In the genomic region with DNA sequence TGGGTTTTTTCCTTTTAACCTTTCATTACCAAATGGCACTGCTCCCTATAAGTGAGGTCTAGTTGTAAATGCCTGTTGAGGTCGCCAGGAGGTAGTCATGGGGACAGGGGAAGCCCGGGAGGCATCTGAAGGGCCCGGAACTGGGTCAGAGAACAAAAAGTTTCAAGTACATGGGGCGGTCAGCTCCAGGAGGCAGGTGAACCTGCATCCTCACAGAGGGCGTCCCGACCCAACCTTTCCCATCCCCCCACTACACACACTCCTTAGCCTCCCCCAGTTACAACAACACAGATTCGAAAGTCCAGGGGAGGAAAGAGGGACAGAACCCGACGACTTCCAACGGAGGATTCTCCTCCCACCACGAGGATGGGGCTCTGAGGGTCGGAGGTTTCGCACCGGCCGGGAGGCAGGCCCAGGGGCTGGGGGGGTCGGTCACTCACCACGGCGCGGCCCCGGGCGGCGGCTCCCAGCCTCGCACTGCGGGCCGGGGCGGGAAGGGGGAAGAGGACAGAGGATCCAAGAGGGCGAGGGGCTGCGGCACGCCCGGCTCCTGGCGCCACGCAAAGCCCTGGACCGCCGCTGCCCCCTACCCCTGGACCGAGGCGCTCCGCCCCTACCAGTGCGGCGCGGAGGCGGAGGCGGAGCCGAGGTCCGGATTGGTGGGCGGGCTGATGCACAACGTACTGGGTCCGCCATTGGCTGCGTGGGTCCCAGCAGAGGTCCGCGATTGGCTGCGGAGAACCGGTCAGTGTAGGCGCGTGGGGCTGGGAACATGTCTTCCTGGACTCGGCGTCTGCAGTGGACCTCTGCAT, we compare ENCODE assay signal across 8 mouse cellular contexts. TPM values are rescaled to one million over a fixed set of nuclear protein-coding genes. Genes with fewer than 3 reads are reported as not detected.
A peak's percentile ranks its signal among the peaks of the same experiment; 100 is the strongest.
DNase-seq lines count a peak whose midpoint lies in the region; ATAC-seq and TF ChIP-seq lines count a peak whose summit lies in the region.

No protein-coding gene starts in this region.

- peak overlapping the region; percentile 64 for H3K27ac ChIP-seq in hindbrain, embryonic 11.5 days (ENCODE audit: low read depth, low read length)
- peak overlapping the region; percentile 86 for H3K27ac ChIP-seq in lung, embryonic 16.5 days (ENCODE audit: low read length)
- no peak overlapping the region for H3K27ac ChIP-seq in thymus, adult 2 months (ENCODE audit: control insufficient read depth, insufficient read depth, low read length)

- H3K4me3 ChIP-seq in hindbrain, embryonic 11.5 days (ENCODE audit: low read depth, low read length), result peak overlapping the region; percentile 88
- peak overlapping the region; percentile 95 for H3K4me3 ChIP-seq in lung, embryonic 16.5 days (ENCODE audit: low read length)
- peak overlapping the region; percentile 63 for H3K4me3 ChIP-seq in thymus, adult 2 months (ENCODE audit: control insufficient read depth, insufficient read depth, low read length)

- H3K4me2 ChIP-seq in hindbrain, embryonic 11.5 days (replicated peaks; ENCODE audit: low read depth, low read length), result peak overlapping the region; percentile 66
- H3K4me2 ChIP-seq in lung, embryonic 16.5 days (ENCODE audit: low read depth, low read length), result peak overlapping the region; percentile 87

- peak; percentile 95 for DNase-seq in Muller cell, postnatal 12 days (ENCODE audit: inconsistent ontology term)
- peak; percentile 96 to 97 for DNase-seq in cerebellum, postnatal 10 days
- peak; percentile 85 to 95 for DNase-seq in frontal cortex, adult 2 months (ENCODE audit: extremely low spot score in 1 of 2, low spot score in 1 of 2)
- DNase-seq in hindbrain, embryonic 11.5 days (ENCODE audit: low spot score), result peak; percentile 94
- peak; percentile 93 for DNase-seq in layer of hippocampus, adult 9-11 months
- peak; percentile 88 for DNase-seq in ovary, adult 18-20 months (ENCODE audit: low spot score)
- peak; percentile 85 for DNase-seq in thymus, adult 2 months

- H3K4me1 ChIP-seq in hindbrain, embryonic 11.5 days (replicated peaks; ENCODE audit: control insufficient read depth, insufficient read depth, low read length), result no peaks in the 10 kb centered on the region
- H3K4me1 ChIP-seq in lung, embryonic 16.5 days (replicated peaks; ENCODE audit: control insufficient read depth, insufficient read depth, low read length), result peaks cover 3% of the 10 kb centered on the region; the same call in 1 of the 2 replicates
- H3K4me1 ChIP-seq in thymus, adult 2 months (replicated peaks; ENCODE audit: control insufficient read depth, insufficient read depth, low read length), result 0 out of 2 replicates have a peak, but pooled peaks cover 9% of the 10 kb centered on the region

- no peaks in the 10 kb centered on the region for H3K36me3 ChIP-seq in hindbrain, embryonic 11.5 days (ENCODE audit: control insufficient read depth, insufficient read depth, low read length)
- H3K36me3 ChIP-seq in lung, embryonic 16.5 days (ENCODE audit: control insufficient read depth, insufficient read depth, low read length), result no peaks in the 10 kb centered on the region
- no peaks in the 10 kb centered on the region for H3K36me3 ChIP-seq in thymus, adult 2 months (ENCODE audit: control insufficient read depth, insufficient read depth, low read length)

- no peaks in the 10 kb centered on the region for H3K9me3 ChIP-seq in hindbrain, embryonic 11.5 days (ENCODE audit: control insufficient read depth, low read length)
- no peaks in the 10 kb centered on the region; the same call in 1 of the 2 replicates for H3K9me3 ChIP-seq in lung, embryonic 16.5 days (ENCODE audit: control insufficient read depth, low read length)

- TF ChIP-seq CTCF in thymus, adult 2 months (IDR thresholded peaks at IDR 0.05; ENCODE audit: borderline replicate concordance, control insufficient read depth, extremely low read depth, insufficient read depth, low read length, poor library complexity), result no peak

- H3K27me3 ChIP-seq in hindbrain, embryonic 11.5 days (ENCODE audit: control insufficient read depth, insufficient read depth, low read length), result no peaks in the 10 kb centered on the region
- H3K27me3 ChIP-seq in lung, embryonic 16.5 days (ENCODE audit: control insufficient read depth, insufficient read depth, low read depth, low read length), result no peaks in the 10 kb centered on the region
- no peaks in the 10 kb centered on the region for H3K27me3 ChIP-seq in thymus, adult 2 months (ENCODE audit: control insufficient read depth, insufficient read depth, low read length)

- peak overlapping the region; percentile 86 for H3K9ac ChIP-seq in hindbrain, embryonic 11.5 days (ENCODE audit: low read depth, low read length)
- H3K9ac ChIP-seq in lung, embryonic 16.5 days (ENCODE audit: low read length), result peak overlapping the region; percentile 98

- ATAC-seq in hindbrain, embryonic 11.5 days (ENCODE audit: low FRiP score), result peak; percentile 99
- ATAC-seq in lung, embryonic 16.5 days (ENCODE audit: low read depth), result peak; percentile 100

- 0% methylated on average over 49 of the region's 56 CpGs for WGBS in hindbrain, embryonic 11.5 days
- WGBS in lung, embryonic 16.5 days, result under 1% methylated on average over 49 of the region's 56 CpGs
- WGBS in thymus, adult 2 months, result under 1% methylated on average over 56 of the region's 56 CpGs

- no peak for TF ChIP-seq POLR2A in thymus, adult 2 months (IDR thresholded peaks at IDR 0.05; ENCODE audit: control insufficient read depth, extremely low read depth, insufficient read depth, low read length, poor library complexity)

RNA-seq across cellular contexts. Expression of a gene that starts 7.1 kb away (rescaled TPM):
- 8.7 and 9.0 TPM in 2 replicates for polyA plus RNA-seq in frontal cortex, adult 2 months (2012; rRNA removed)
- polyA plus RNA-seq in hindbrain, embryonic 11.5 days (2014; fragmentation: Nextera tagmentation; extraction: Ambion mirVana), result 11.0 and 14.2 TPM in 2 replicates
- polyA plus RNA-seq in lung, embryonic 16.5 days (2015; fragmentation: Nextera tagmentation; extraction: Ambion mirVana), result 10.2 and 13.2 TPM in 2 replicates
- polyA plus RNA-seq in thymus, adult 2 months (2012; rRNA removed), result 4.7 and 5.9 TPM in 2 replicates

RNA-seq across cellular contexts. Expression of a gene that starts 13.6 kb away (rescaled TPM):
- polyA plus RNA-seq in frontal cortex, adult 2 months (2012; rRNA removed), result 13.7 and 16.1 TPM in 2 replicates
- 1.0 and 1.3 TPM in 2 replicates for polyA plus RNA-seq in hindbrain, embryonic 11.5 days (2014; fragmentation: Nextera tagmentation; extraction: Ambion mirVana)
- 1.5 and 1.6 TPM in 2 replicates for polyA plus RNA-seq in lung, embryonic 16.5 days (2015; fragmentation: Nextera tagmentation; extraction: Ambion mirVana)
- polyA plus RNA-seq in thymus, adult 2 months (2012; rRNA removed), result 14.3 and 18.2 TPM in 2 replicates

RNA-seq across cellular contexts. Expression of a gene that starts 19.5 kb away (rescaled TPM):
- polyA plus RNA-seq in frontal cortex, adult 2 months (2012; rRNA removed), result 92.6 and 107 TPM in 2 replicates
- polyA plus RNA-seq in hindbrain, embryonic 11.5 days (2014; fragmentation: Nextera tagmentation; extraction: Ambion mirVana), result 3.2 and 4.3 TPM in 2 replicates
- polyA plus RNA-seq in lung, embryonic 16.5 days (2015; fragmentation: Nextera tagmentation; extraction: Ambion mirVana), result 3.4 and 4.2 TPM in 2 replicates
- polyA plus RNA-seq in thymus, adult 2 months (2012; rRNA removed), result 21.4 and 23.5 TPM in 2 replicates

RNA-seq across cellular contexts. Expression of a gene that starts 19.5 kb away (rescaled TPM):
- polyA plus RNA-seq in frontal cortex, adult 2 months (2012; rRNA removed), result 0.90 TPM in 1 of 2 replicates, not detected in the other
- not detected in 2 replicates for polyA plus RNA-seq in hindbrain, embryonic 11.5 days (2014; fragmentation: Nextera tagmentation; extraction: Ambion mirVana)
- polyA plus RNA-seq in lung, embryonic 16.5 days (2015; fragmentation: Nextera tagmentation; extraction: Ambion mirVana), result not detected in 2 replicates
- polyA plus RNA-seq in thymus, adult 2 months (2012; rRNA removed), result 0.28 and 1.9 TPM in 2 replicates

RNA-seq across cellular contexts. Expression of a gene that starts 28.6 kb away (rescaled TPM):
- 466 and 555 TPM in 2 replicates for polyA plus RNA-seq in frontal cortex, adult 2 months (2012; rRNA removed)
- polyA plus RNA-seq in hindbrain, embryonic 11.5 days (2014; fragmentation: Nextera tagmentation; extraction: Ambion mirVana), result 168 and 173 TPM in 2 replicates
- 89.1 and 92.8 TPM in 2 replicates for polyA plus RNA-seq in lung, embryonic 16.5 days (2015; fragmentation: Nextera tagmentation; extraction: Ambion mirVana)
- 190 and 219 TPM in 2 replicates for polyA plus RNA-seq in thymus, adult 2 months (2012; rRNA removed)
